24 mouse cellular contexts compared by ENCODE assay signal in genomic region chr10:20501221-20501620, GRCm38 (mm10).
DNase-seq lines count a peak whose midpoint lies in the region; ATAC-seq and TF ChIP-seq lines count a peak whose summit lies in the region.
"Had no signal": no experiment of that assay in that cellular context is flagged by ENCODE, and none has a peak within 500 bp of the region (broad histone marks: within the 10 kb centered on the region; RNA-seq: fewer than 3 reads in every experiment).

No protein-coding gene starts in this region.

- H3K36me3 ChIP-seq in midbrain, embryonic 11.5 days (ENCODE audit: control insufficient read depth, insufficient read depth, low read length), result no peaks in the 10 kb centered on the region
- no peaks in the 10 kb centered on the region for H3K36me3 ChIP-seq in midbrain, embryonic 16.5 days (ENCODE audit: control insufficient read depth, insufficient read depth, low read length)
- H3K36me3 ChIP-seq: embryonic facial prominence, embryonic 10.5 days; embryonic facial prominence, embryonic 12.5 days; forebrain, embryonic 15.5 days; G1E had no signal

- H3K4me3 ChIP-seq in gastrocnemius, adult 2 months, result no peak overlapping the region
- no peak overlapping the region for H3K4me3 ChIP-seq in midbrain, embryonic 11.5 days (ENCODE audit: low read depth, low read length)
- H3K4me3 ChIP-seq in midbrain, embryonic 16.5 days (ENCODE audit: low read depth, low read length), result no peak overlapping the region
- H3K4me3 ChIP-seq: embryonic facial prominence, embryonic 10.5 days; embryonic facial prominence, embryonic 12.5 days; forebrain, embryonic 13.5 days; forebrain, embryonic 15.5 days had no signal

- H3K4me2 ChIP-seq in midbrain, embryonic 11.5 days, result no peak overlapping the region
- no peak overlapping the region for H3K4me2 ChIP-seq in midbrain, embryonic 16.5 days (ENCODE audit: low read length)
- H3K4me2 ChIP-seq: embryonic facial prominence, embryonic 12.5 days; forebrain, embryonic 13.5 days; forebrain, embryonic 15.5 days had no signal

- H3K9ac ChIP-seq in midbrain, embryonic 11.5 days (ENCODE audit: low read length), result no peak overlapping the region
- no peak overlapping the region for H3K9ac ChIP-seq in midbrain, embryonic 16.5 days (ENCODE audit: low read depth, low read length)
- H3K9ac ChIP-seq: embryonic facial prominence, embryonic 12.5 days; forebrain, embryonic 13.5 days; forebrain, embryonic 15.5 days had no signal

- peak overlapping the region; percentile 51 for H3K27ac ChIP-seq in gastrocnemius, adult 2 months
- H3K27ac ChIP-seq in midbrain, embryonic 11.5 days (ENCODE audit: low read depth, low read length), result no peak overlapping the region
- no peak overlapping the region for H3K27ac ChIP-seq in midbrain, embryonic 16.5 days (ENCODE audit: low read length)
- H3K27ac ChIP-seq: embryonic facial prominence, embryonic 10.5 days; embryonic facial prominence, embryonic 12.5 days; forebrain, embryonic 13.5 days; forebrain, embryonic 15.5 days had no signal

- 87% methylated on average over 6 of the region's 6 CpGs for WGBS in midbrain, embryonic 11.5 days
- 87% methylated on average over 6 of the region's 6 CpGs for WGBS in midbrain, embryonic 16.5 days

- no peaks in the 10 kb centered on the region for H3K4me1 ChIP-seq in midbrain, embryonic 11.5 days (ENCODE audit: control insufficient read depth, insufficient read depth, low read length)
- no peaks in the 10 kb centered on the region for H3K4me1 ChIP-seq in midbrain, embryonic 16.5 days (ENCODE audit: control insufficient read depth, insufficient read depth, low read length)
- H3K4me1 ChIP-seq: forebrain, embryonic 13.5 days; forebrain, embryonic 15.5 days had no signal

- H3K9me3 ChIP-seq in midbrain, embryonic 11.5 days (ENCODE audit: control insufficient read depth, low read length), result no peaks in the 10 kb centered on the region
- no peaks in the 10 kb centered on the region for H3K9me3 ChIP-seq in midbrain, embryonic 16.5 days (replicated peaks; ENCODE audit: control insufficient read depth, low read length, poor library complexity, severe bottlenecking)
- H3K9me3 ChIP-seq: embryonic facial prominence, embryonic 10.5 days; embryonic facial prominence, embryonic 12.5 days; forebrain, embryonic 13.5 days; forebrain, embryonic 15.5 days; G1E had no signal

- no peak for TF ChIP-seq CTCF in gastrocnemius, adult 2 months (IDR thresholded peaks at IDR 0.05)

- DNase-seq in gastrocnemius, adult 2 months, result no peak
- no peak for DNase-seq in gastrocnemius, adult 18-20 months (ENCODE audit: low spot score)
- DNase-seq in heart, adult 11 months, result peak; percentile 91
- no peak for DNase-seq in heart, postnatal 25 days (ENCODE audit: low spot score)
- DNase-seq in midbrain, embryonic 11.5 days (ENCODE audit: low spot score, missing footprints), result peak; percentile 8
- DNase-seq: adrenal gland, adult 8-10 months; adrenal gland, postnatal 14 days; adrenal gland, postnatal 36 days; B cell, adult 2 months; cerebellum, adult 11-12 months; cerebellum, adult 2 months; cerebellum, adult 9-10 months; cerebellum, postnatal 10 days; cerebellum, postnatal 25 days had no signal

- intact Hi-C loops in gastrocnemius, adult 2 months (cut with DNase I), result no loop called here
- intact Hi-C loops in heart, postnatal 25 days (cut with DNase I), result no loop called here

- no peaks in the 10 kb centered on the region for H3K27me3 ChIP-seq in midbrain, embryonic 11.5 days (ENCODE audit: control insufficient read depth, insufficient read depth, low read length)
- no peaks in the 10 kb centered on the region for H3K27me3 ChIP-seq in midbrain, embryonic 16.5 days (ENCODE audit: control insufficient read depth, insufficient read depth, low read depth, low read length)
- H3K27me3 ChIP-seq: CH12.LX; embryonic facial prominence, embryonic 12.5 days; forebrain, embryonic 13.5 days; forebrain, embryonic 15.5 days had no signal

- ATAC-seq in midbrain, embryonic 11.5 days (ENCODE audit: low FRiP score), result no peak
- no peak for ATAC-seq in midbrain, embryonic 16.5 days
- ATAC-seq: activated CD4-positive, CD25-positive, alpha-beta regulatory T cell, adult 4 months; CD4-positive, CD25-positive, alpha-beta regulatory T cell, adult 4 months; forebrain, embryonic 13.5 days; forebrain, embryonic 15.5 days; Patski had no signal

Comparison
In these comparisons a context has a peak if more than half of its experiments do, and no peak if none do; other contexts are left out.
1. DNase-seq: peak in heart, adult 11 months (single experiment) and midbrain, embryonic 11.5 days (single experiment); none in gastrocnemius, adult 2 months (single experiment), gastrocnemius, adult 18-20 months (single experiment) and heart, postnatal 25 days (single experiment).